Mouse (Mus musculus) erythroid progenitor cell, adult 5-6 weeks (primary cell): ENCODE measurements around the gene Wwc2. TPM values are rescaled to one million over a fixed set of nuclear protein-coding genes. Genes with fewer than 3 reads are reported as not detected.

ENCODE experiments used
- ATAC-seq: replicated peaks from 2 replicates; pipeline ENCODE4 v1.8.0; 2016; ENCODE audit warnings: moderate number of reproducible peaks, mild to moderate bottlenecking, moderate TSS enrichment, inconsistent platforms; ENCODE audit not compliant: poor library complexity, low FRiP score, severe bottlenecking
- total RNA-seq, 2 experiments: library from RNA; stranded (forward) in 1 of 2; stranded (reverse) in 1 of 2; fragments of 150-400 nt in 1 of 2; fragments of 186-747, 209-891 nt in 1 of 2; gene quantifications; 2 replicates each; pipeline versions ENCODE4 v1.2.3 to v1.2.4; 2015 to 2017; ENCODE audit warnings: low replicate concordance in 2 of 2

The Wwc2 gene
- total RNA-seq, 2 experiments from 2014 or later, result 0.53 to 0.84 TPM

DNA sequence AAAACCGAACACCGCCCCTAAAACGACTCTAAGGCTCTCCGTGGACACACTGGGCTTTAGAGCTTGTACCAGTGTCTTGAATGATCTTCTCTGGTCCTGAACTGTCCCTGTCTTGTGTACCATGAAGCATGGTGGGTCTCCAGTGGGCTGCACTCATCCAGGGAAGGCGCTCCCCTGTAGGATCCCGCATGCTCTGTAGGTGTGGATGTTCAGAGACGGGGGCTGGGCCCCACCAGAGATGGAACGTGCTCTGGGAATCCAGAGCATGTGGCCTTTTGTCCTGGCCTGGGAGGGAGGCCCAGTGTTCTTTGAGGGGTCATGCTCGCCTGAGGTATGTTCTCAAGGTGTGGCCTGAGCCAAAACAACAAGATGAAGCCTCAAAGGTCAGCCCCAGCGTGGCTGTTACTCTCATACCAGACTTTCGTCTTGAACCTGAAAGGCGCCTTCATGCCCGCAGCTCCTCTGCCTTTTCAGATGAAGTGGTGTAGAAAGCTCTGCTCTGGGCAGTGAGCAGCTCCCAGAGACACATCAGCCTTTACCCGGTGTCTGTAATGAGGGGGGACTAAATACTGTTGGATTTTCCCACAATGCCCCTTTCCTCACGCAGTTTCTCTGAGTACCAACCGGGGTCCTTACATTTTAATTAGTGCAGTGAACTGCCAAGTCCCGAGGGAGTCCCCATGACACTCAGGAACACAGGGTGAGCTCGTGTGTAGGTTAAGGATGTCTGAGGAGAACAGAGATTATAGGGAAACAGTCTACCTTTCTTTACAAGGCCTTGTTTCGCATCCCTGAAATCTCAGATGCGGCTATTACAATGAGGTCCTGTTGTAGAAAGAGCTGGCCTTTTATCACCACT lies 169.6 kb downstream of the Wwc2 start:
- no peak for ATAC-seq

DNA sequence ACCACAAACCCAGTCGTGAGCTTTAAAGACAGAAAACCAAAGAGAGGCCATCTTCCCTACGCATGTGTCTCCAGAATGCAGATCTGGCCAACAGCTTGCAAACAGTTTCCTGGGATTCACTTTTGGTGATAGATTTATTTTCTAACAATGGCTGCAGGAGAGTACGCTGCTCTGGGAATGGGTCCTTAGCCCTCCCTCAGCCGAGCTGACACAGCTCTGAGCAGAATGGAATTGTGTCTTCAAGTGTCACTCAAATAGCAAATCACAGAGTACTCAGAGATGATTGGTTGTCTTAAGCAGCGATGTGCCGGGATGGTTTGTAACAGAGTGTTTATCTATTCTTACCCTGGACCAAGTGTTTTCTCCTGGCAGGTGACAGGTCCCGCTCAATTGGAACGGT lies 171.7 kb downstream of the Wwc2 start:
- no peak for ATAC-seq

DNA sequence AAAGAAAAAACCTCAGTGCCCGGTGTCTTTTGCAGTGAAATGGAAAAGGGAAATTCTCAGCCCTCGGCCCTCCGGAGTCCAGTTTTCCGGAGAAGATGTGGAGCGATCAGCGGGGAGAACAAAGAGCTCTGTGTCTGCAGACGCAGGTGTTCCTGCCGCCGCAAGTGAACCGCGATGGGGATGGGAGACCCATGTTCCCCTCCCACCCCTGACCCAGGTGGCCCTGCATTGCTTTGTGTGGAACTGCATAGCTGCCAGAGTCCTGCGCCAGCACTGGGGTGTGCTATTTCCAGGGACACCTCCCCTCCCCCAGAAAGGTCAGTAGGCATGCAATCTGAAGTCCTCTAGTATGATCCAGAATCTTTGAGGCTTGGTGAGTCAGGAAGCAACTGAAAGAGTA lies 179.5 kb downstream of the Wwc2 start:
- no peak for ATAC-seq

DNA sequence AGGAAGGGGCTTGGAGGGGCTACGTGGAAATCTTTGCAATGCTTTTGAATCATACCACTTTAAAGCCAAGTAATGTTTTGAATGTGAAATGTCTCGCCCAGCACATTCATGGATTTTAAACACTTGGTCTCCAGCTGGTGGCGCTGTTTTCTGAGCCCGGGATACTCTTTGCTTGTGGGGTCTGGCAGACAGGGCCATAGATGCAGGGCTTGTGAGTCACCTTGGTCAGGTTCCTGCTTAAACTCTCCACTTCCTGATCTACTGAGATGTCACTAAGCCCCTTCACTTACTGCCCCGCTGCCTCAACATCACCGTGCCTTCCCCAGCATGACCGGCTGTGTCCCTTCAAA lies 180.1 kb downstream of the Wwc2 start:
- ATAC-seq, result no peak

DNA sequence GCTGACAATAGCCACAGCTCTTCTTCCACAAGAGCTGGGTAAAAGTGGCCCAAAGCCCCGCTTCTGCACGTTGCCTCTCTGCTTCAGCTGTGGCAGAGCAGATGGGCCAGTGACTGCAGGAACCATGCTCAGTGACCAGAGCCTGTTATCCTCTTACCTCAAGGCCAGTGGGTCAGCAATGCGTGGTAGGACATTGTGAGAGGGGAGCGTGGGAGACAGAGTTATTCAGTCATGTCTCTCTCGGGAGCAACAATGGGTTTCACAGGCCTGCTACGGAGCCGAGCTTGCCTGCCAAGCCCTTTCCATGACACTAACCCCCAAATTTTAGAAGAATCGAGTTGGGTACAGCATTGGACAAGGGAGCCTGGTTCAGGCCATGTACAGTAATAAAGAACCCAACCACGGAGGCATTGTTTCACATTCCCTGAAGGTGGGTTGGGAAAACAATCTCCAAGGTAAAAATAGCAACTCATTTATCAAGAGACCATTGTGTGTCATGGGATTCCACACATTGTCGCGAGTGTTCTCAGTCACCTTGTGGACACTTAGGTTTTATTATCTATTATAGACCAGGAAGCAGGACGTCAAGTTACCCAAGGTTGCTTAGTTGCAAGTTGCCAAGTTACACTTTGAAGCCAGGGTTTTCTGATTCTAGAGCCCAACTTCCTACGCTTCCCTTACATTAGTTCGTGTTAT lies 180.6 kb downstream of the Wwc2 start:
- ATAC-seq, result no peak

DNA sequence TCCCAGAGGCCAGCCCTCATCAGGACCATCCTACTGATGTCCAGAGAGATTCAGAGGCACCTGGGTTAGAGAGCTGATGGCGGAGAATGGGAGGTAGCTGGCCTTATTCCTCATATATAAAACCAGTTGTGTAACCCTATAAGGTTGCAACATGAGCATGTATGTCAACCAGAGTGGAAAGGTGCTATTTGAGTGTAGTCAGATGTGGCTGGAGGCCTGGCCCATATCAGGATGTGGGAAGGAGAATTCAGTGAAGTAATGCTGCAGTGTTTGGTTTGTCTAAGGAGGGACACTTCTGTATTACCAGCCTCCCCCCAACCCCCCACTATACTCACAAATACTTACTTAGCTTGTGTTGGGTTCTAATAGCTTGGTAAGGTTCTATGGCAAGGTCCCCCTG lies 186.5 kb downstream of the Wwc2 start:
- no peak for ATAC-seq

DNA sequence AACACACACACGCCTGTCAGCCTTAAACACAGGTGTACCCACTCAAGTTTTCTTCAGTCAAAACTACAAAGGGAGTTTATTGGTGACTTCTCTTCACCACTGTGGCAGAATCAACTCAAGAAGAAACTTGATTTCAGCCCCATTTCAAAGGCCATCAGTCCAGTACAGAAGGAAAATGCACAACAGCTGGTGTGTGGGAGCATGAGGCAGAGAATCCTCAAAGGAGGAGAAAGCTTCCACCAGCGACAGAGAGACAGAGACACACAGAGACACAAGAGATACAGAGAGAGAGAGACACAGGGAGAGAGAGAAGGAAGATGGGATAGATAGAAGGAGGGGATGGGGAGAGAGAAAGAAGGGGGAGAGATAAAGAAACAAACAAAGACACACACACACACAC lies 188.4 kb downstream of the Wwc2 start:
- ATAC-seq, result no peak

DNA sequence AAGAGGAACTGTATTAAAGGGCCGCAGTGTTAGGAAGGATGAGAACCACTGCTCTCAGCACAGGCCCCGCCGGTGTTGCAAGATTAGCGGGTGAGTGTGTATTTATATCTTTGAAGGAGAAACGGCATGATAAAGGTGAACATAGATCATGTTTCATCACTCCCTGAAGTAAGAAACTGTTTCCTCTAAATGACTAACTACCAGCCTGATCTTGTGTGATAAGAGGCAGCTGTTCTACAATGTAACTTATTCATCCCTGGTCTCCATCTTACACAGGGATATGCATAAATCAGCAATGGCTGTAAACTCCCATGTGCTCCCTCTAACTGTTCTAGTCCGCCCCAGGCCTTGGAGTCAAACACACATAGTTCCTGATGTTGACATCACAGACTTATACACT lies 191.3 kb downstream of the Wwc2 start:
- ATAC-seq, result no peak

DNA sequence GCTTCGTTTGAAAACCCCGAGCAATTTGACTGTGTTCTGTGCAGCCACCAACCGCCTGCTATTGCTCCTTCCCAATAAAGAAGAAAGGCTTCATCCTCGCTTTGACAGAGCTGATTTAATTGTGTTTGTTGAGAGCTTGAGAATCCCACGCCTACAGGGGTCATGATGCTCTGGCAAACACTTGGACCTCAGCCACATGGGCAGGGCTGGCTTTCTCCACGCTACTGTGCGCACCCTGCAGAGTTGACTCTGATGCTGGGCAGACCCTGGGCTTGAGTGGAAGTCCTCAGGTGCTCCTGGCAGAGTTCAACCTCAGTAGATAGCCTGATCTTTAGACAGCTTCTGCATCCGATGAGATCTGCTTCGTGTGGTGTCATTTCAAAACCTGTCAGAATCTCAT lies 198.7 kb downstream of the Wwc2 start:
- ATAC-seq, result no peak

DNA sequence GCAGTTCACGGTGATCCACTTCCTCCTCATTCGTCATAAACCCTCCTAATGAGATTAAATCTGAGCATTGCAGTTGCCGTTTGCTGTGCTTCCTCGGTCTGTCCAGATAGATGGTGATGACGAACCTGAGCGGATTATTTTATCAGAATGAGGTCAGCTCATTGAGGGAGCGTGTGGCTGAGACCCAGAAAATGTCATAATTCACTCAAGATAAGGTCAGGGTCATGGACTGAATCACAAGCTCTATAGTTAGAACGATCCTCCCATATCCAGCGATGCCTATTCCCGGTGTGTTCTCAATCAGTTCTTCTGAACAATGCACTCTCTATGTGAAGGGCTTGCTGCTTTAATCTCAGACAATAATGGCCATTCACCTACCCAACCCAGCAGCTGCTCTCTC lies 203.0 kb downstream of the Wwc2 start:
- ATAC-seq, result no peak

DNA sequence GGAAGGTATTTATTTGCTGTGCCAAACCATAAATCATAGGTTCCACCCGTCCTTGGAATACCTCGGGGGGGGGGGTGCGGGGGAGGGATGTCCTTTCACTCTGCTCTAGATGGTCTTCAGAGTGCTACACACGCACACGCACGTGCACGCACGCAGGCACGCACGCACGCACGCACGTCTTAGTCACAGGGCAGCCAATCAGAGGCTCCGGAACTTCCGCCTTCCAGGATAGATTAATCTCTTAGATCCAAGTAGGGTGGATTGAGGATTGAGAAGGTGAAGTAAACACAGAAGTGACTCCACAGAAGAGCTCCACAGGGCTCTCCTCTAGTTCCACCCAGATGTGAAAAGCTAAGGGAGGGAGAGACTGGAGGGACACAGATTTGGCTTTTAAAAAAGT lies 204.4 kb downstream of the Wwc2 start:
- no peak for ATAC-seq

DNA sequence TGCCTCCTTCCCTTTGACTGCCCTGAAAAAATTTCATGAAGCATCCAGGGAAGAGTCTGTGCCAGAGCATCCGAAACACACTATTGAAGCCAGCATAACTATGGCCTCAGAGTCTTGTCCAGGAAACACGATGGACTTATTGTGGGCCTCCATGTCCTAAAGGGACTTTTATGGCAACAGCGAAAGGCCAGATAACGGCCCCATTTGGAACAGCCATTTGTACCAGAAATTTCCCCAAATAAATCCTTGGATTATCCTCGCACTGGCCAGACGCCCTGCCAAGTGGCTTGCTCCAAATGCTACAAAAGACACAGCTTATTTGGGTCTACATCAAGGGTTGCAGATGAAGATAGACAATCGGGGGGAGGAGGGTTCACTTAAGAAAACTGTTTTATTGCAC lies 206.3 kb downstream of the Wwc2 start:
- no peak for ATAC-seq

DNA sequence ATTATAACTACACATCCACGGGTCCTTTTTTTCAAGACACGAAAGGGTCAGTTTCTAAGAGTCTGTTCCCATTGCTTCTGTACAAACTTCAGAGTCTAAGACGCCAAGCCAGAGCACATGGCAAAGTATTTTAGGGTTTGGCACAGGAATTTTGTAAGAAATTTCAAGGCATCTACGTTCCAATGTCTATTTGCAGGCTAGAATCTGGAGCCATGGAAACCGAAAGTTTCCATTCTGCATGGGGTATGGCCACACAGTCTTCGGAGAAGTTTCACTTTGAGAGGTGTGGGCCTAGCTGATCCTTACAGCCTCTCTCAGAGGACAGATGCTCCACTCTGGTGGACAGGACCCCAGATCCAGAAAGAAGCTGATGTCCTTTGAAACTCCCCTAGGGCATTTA lies 206.8 kb downstream of the Wwc2 start:
- no peak for ATAC-seq

DNA sequence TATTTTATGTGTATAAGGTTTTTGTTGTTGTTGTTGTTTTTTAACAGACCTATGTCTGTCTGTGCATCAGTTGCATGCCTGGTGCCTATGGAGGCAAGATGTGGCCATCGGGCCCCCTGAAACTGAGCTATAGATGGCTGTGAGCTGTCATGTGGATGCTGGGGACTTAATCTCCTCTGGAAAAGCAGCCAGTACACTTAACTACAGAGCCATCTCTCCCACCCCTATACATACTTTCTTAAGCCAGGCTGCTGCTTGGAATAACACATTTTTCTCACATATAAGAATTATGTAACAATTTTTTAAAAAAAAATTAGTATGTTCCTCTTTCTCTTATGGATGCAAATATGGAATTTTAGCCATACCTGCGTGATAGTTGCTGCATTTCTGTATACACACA lies 207.2 kb downstream of the Wwc2 start:
- ATAC-seq, result no peak

DNA sequence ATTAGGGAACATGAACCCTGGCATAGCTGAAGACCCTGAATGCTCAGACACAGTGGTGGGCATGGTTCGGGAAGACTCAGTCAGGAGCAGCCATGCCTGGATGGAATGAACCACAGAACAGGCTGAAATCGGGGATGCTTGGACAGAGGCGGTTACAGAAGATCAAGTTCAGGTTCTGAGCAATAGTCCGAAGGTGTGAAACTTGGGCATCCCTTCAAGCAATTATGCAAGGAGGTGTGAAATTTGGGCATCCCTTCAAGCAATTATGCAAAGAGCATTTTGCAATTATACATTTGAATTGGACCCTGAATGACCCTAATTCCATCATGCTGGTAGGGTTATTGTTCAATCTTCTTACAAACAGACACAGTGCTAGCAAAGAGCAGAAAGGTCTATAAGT lies 208.8 kb downstream of the Wwc2 start:
- ATAC-seq, result no peak

DNA sequence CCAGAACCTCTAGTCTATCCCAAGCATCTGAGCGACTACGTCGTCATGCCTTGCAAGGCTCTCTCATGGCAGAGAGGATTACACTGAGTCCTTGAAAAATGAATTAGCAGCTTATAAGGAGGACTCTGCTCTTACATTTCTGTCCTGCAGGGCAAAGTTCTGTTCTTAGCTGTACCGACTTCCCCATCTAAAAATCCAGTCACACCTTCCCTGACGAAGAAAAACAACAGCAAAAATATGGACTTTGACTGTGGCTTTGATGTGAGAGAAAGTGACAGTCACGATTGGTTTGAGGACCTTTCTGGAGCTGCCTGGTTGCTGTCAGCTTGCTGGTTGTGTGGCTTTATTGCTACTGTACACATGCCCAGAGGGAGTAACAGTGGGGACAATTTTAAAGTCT lies 211.1 kb downstream of the Wwc2 start:
- ATAC-seq, result no peak

DNA sequence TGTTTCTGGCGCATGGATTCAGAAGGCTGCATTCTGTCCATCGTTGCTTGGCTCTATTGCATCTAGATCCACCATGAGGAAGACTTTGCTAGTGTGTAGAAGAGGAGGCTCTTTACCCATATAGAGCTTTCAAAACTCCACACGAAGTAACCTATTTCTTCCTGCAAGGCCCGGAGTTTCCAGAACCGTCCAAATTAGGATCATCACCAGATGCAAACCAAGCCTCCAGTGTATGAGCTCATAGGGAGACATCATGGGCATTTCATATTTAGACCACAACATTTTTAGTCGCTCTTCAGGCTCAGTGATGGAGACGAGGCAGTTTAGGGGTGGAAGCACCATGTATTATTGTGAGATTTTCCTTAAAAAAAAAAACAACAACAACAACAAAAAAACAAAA lies 213.3 kb downstream of the Wwc2 start:
- no peak for ATAC-seq

Other genes starting within 250 kb of the Wwc2 start
- gene Cldn24, start 168.8 kb downstream of the Wwc2 start, total RNA-seq (2015; ENCODE audit: low replicate concordance), result not detected in 2 replicates
- gene Cldn24, start 168.8 kb downstream of the Wwc2 start, total RNA-seq (2017; ENCODE audit: low replicate concordance), result not detected in 2 replicates
- not detected in 2 replicates for gene Cldn22, start 166.4 kb downstream of the Wwc2 start, total RNA-seq (2015; ENCODE audit: low replicate concordance)
- gene Cldn22, start 166.4 kb downstream of the Wwc2 start, total RNA-seq (2017; ENCODE audit: low replicate concordance), result not detected in 2 replicates
- gene Dctd, start 108.2 kb upstream of the Wwc2 start, total RNA-seq (2015; ENCODE audit: low replicate concordance), result 1.3 and 10.1 TPM in 2 replicates
- 2.3 and 4.7 TPM in 2 replicates for gene Dctd, start 108.2 kb upstream of the Wwc2 start, total RNA-seq (2017; ENCODE audit: low replicate concordance)